Mouse (Mus musculus) lung, postnatal 0 days (tissue): Measurements from ENCODE around the gene Rnase10. TPM values are rescaled to one million over a fixed set of nuclear protein-coding genes. Genes with fewer than 3 reads are reported as not detected.

ENCODE experiments used
- ATAC-seq: fragments of 200-750 bp; cut with Nextera tagmentation; 2 replicates; pipeline ENCODE4 v1.8.0; 2017; ENCODE audit warnings: moderate library complexity
- DNase-seq: peaks from one replicate; pipeline ENCODE4 v3.0.0-alpha.2; 2016; ENCODE audit warnings: low spot score
- H3K27ac ChIP-seq: fragments of 300-500 bp; sonication (generic); 2 replicates; pipeline ENCODE4 v1.5.1; 2014; ENCODE audit warnings: antibody characterized with exemption, mild to moderate bottlenecking, low read length, mixed read lengths
- H3K27me3 ChIP-seq: fragments of 300-500 bp; sonication (generic); replicated peaks from 2 replicates; pipeline ENCODE4 v1.6.1; 2014; ENCODE audit warnings: low read length, mixed read lengths; ENCODE audit not compliant: insufficient read depth
- H3K36me3 ChIP-seq: fragments of 300-500 bp; sonication (generic); 2 replicates; pipeline ENCODE4 v1.6.1; 2014; ENCODE audit warnings: low read length, mixed read lengths; ENCODE audit not compliant: insufficient read depth
- H3K4me1 ChIP-seq: fragments of 300-500 bp; sonication (generic); 2 replicates; pipeline ENCODE4 v1.6.1; 2014; ENCODE audit warnings: antibody characterized with exemption, low read depth, low read length, mixed read lengths; ENCODE audit not compliant: insufficient read depth
- H3K4me2 ChIP-seq: fragments of 300-500 bp; sonication (generic); replicated peaks from 2 replicates; pipeline ENCODE4 v1.6.1; 2014; ENCODE audit warnings: low read depth, mild to moderate bottlenecking, low read length, moderate library complexity, mixed read lengths
- H3K4me3 ChIP-seq: fragments of 300-500 bp; sonication (generic); 2 replicates; pipeline ENCODE4 v1.5.1; 2014; ENCODE audit warnings: low read depth, low read length
- H3K9ac ChIP-seq: fragments of 300-500 bp; sonication (generic); replicated peaks from 2 replicates; pipeline ENCODE4 v1.6.1; 2014; ENCODE audit warnings: low read depth, mild to moderate bottlenecking
- H3K9me3 ChIP-seq: fragments of 300-500 bp; sonication (generic); 2 replicates; pipeline ENCODE4 v1.6.1; 2016; ENCODE audit warnings: low read length, mixed read lengths
- CTCF ChIP-seq: IDR thresholded peaks from 2 replicates; pipeline ENCODE4 v1.5.1; 2016; ENCODE audit warnings: antibody characterized with exemption, mild to moderate bottlenecking
- EP300 ChIP-seq: IDR thresholded peaks from 2 replicates; pipeline ENCODE4 v1.6.1; 2016; ENCODE audit warnings: antibody characterized with exemption, mild to moderate bottlenecking, control low read depth
- WGBS: fragments of 180-500 bp; shearing (Covaris S2); extraction: QIAGEN DNeasy Blood & Tissue Kit; methylation state at CpG from one replicate; pipeline ENCODE4 v1.1.7; 2014; 5-methylcytosine and 5-hydroxymethylcytosine counted together
- polyA plus RNA-seq: library from polyadenylated mRNA; unstranded; fragments of >200 nt; fragmentation: Nextera tagmentation; extraction: Ambion mirVana; gene quantifications from 2 replicates; pipeline ENCODE4 v1.2.1, GENCODE M21; 2015

The Rnase10 gene
- polyA plus RNA-seq, 1 experiment from 2014 or later, result 0.14 TPM

- no peak within 1 kb of the TSS for H3K27ac ChIP-seq
- 30% methylated on average over 9 of the region's 9 CpGs for WGBS
- H3K4me1 ChIP-seq, result no peaks in the 10 kb centered on the region
- TF ChIP-seq EP300 (no peak), CTCF (no peak)
- H3K36me3 ChIP-seq, result no peaks in the 10 kb centered on the region
- DNase-seq, result no peak
- H3K27me3 ChIP-seq, result no peaks in the 10 kb centered on the region
- H3K4me3 ChIP-seq, result no peak within 1 kb of the TSS
- H3K9me3 ChIP-seq, result no peaks in the 10 kb centered on the region
- no peak within 1 kb of the TSS; the same call in 1 of the 2 replicates for H3K4me2 ChIP-seq
- no peak within 1 kb of the TSS for H3K9ac ChIP-seq
- no peak for ATAC-seq
Observed at GRCm38 (mm10) chr14:51057401-51057831, 49.9 kb downstream of the Rnase10 start, which contains the start of gene Rnase12. TSS of gene Rnase12 (minus strand) at chr14:51057661.

Other genes starting within 250 kb of the Rnase10 start
- 45.6 and 47.0 TPM in 2 replicates for gene Ttc5, start 222.2 kb upstream of the Rnase10 start, polyA plus RNA-seq
- gene Ccnb1ip1, start 200.0 kb upstream of the Rnase10 start, polyA plus RNA-seq, result not detected in 2 replicates
- 27.6 and 33.7 TPM in 2 replicates for gene Parp2, start 199.9 kb upstream of the Rnase10 start, polyA plus RNA-seq
- 11.1 and 13.0 TPM in 2 replicates for gene Tep1, start 137.2 kb upstream of the Rnase10 start, polyA plus RNA-seq
- 0.52 and 0.63 TPM in 2 replicates for gene Klhl33, start 110.2 kb upstream of the Rnase10 start, polyA plus RNA-seq
- 96.7 and 102 TPM in 2 replicates for gene Osgep, start 82.9 kb upstream of the Rnase10 start, polyA plus RNA-seq
- 52.4 and 61.2 TPM in 2 replicates for gene Apex1, start 82.8 kb upstream of the Rnase10 start, polyA plus RNA-seq
- 52.0 and 52.3 TPM in 2 replicates for gene Pip4p1, start 76.9 kb upstream of the Rnase10 start, polyA plus RNA-seq
- gene Pnp, start 76.7 kb upstream of the Rnase10 start, polyA plus RNA-seq, result 74.6 and 76.8 TPM in 2 replicates
- gene Gm49342, start 63.2 kb upstream of the Rnase10 start, polyA plus RNA-seq, result not detected in 2 replicates
- gene Pnp2, start 51.8 kb upstream of the Rnase10 start, polyA plus RNA-seq, result 0.80 and 1.2 TPM in 2 replicates
- not detected in 2 replicates for gene Rnase9, start 34.1 kb downstream of the Rnase10 start, polyA plus RNA-seq
- not detected in 2 replicates for gene Rnase11, start 42.4 kb downstream of the Rnase10 start, polyA plus RNA-seq
- 0.27 and 0.55 TPM in 2 replicates for gene Rnase12, start 49.9 kb downstream of the Rnase10 start, polyA plus RNA-seq
- 0.05 and 0.10 TPM in 2 replicates for gene Olfr750, start 66.7 kb downstream of the Rnase10 start, polyA plus RNA-seq
- 423 and 443 TPM in 2 replicates for gene Rnase4, start 83.3 kb downstream of the Rnase10 start, polyA plus RNA-seq
- 41.5 and 45.4 TPM in 2 replicates for gene Ang, start 83.4 kb downstream of the Rnase10 start, polyA plus RNA-seq
- 0.08 and 0.15 TPM in 2 replicates for gene Eddm3b, start 106.7 kb downstream of the Rnase10 start, polyA plus RNA-seq
- 2.9 and 3.2 TPM in 2 replicates for gene Rnase6, start 116.2 kb downstream of the Rnase10 start, polyA plus RNA-seq
- gene Rnase1, start 139.0 kb downstream of the Rnase10 start, polyA plus RNA-seq, result 0.70 and 0.74 TPM in 2 replicates
- gene Rnase2b, start 154.5 kb downstream of the Rnase10 start, polyA plus RNA-seq, result 0.16 TPM in 1 of 2 replicates, not detected in the other
- gene Ang2, start 191.4 kb downstream of the Rnase10 start, polyA plus RNA-seq, result not detected in 2 replicates
- not detected in 2 replicates for gene Ear14, start 195.6 kb downstream of the Rnase10 start, polyA plus RNA-seq
- gene Rnase2a, start 248.4 kb downstream of the Rnase10 start, polyA plus RNA-seq, result not detected in 2 replicates